Mouse (Mus musculus) lung, adult 18-20 months (tissue): ENCODE measurements at regions not wholly inside any gene's neighbourhood (a gene's known extent, or its start where the extent isn't known, plus 50 kb on each side); places are given as distances from the start of the nearest gene placed in this dataset.

Experiments
- DNase-seq, 2 experiments: peaks; one replicate each; pipeline ENCODE4 v3.0.0; 2022; ENCODE audit warnings: mixed read lengths in 2 of 2

GRCm38 (mm10) chr10:45763160-45763955 is 185.7 kb downstream of the Hace1 start:
- DNase-seq, result no peak

- no peak for DNase-seq
These were observed 202.1 kb downstream of the Hace1 start for GRCm38 (mm10) chr10:45779720-45780119.

GRCm38 (mm10) chr10:45783026-45783425 is 205.4 kb downstream of the Hace1 start:
- DNase-seq, result no peak

GRCm38 (mm10) chr10:45783461-45784149 is 206.0 kb downstream of the Hace1 start:
- no peak for DNase-seq

- DNase-seq, result no peak
These were observed 206.5 kb downstream of the Hace1 start for GRCm38 (mm10) chr10:45784150-45784479.

- DNase-seq, result no peak
These were observed 206.9 kb downstream of the Hace1 start for GRCm38 (mm10) chr10:45784575-45784974.

GRCm38 (mm10) chr10:45788356-45788755 is 210.7 kb downstream of the Hace1 start:
- DNase-seq, result no peak

- DNase-seq, result no peak
These were observed 218.0 kb downstream of the Hace1 start for GRCm38 (mm10) chr10:45795582-45795981.

- peak; percentile 4 for DNase-seq
These were observed 222.6 kb downstream of the Hace1 start for GRCm38 (mm10) chr10:45800070-45800851.

- DNase-seq, result no peak
These were observed 223.8 kb downstream of the Hace1 start for GRCm38 (mm10) chr10:45801463-45801862.

GRCm38 (mm10) chr10:45806984-45807827 is 229.6 kb downstream of the Hace1 start:
- DNase-seq, result no peak

- peak in 1 of 2 experiments; percentile 13 for DNase-seq
These were observed 234.3 kb downstream of the Hace1 start for GRCm38 (mm10) chr10:45811882-45812281.

- DNase-seq, result no peak
These were observed 236.2 kb downstream of the Hace1 start for GRCm38 (mm10) chr10:45813804-45814203.

GRCm38 (mm10) chr10:45816679-45817078 is 239.1 kb downstream of the Hace1 start:
- no peak for DNase-seq

GRCm38 (mm10) chr10:45820986-45821655 is 243.5 kb downstream of the Hace1 start:
- DNase-seq, result no peak

- DNase-seq, result no peak
These were observed 244.6 kb downstream of the Hace1 start for GRCm38 (mm10) chr10:45822251-45822650.

GRCm38 (mm10) chr10:45823612-45824011 is 246.0 kb downstream of the Hace1 start:
- DNase-seq, result no peak

- no peak for DNase-seq
These were observed 271.0 kb downstream of the Hace1 start for GRCm38 (mm10) chr10:45848654-45849053.

- no peak for DNase-seq
These were observed 272.2 kb downstream of the Hace1 start for GRCm38 (mm10) chr10:45849841-45850240.

- DNase-seq, result no peak
These were observed 273.0 kb downstream of the Hace1 start for GRCm38 (mm10) chr10:45850625-45851024.

- DNase-seq, result no peak
These were observed 275.1 kb downstream of the Hace1 start for GRCm38 (mm10) chr10:45852688-45853087.

GRCm38 (mm10) chr10:45855514-45855913 is 277.9 kb downstream of the Hace1 start:
- no peak for DNase-seq
